Mouse (Mus musculus) lung, postnatal 0 days (tissue): ENCODE measurements at regions not wholly inside any gene's neighbourhood (a gene's known extent, or its start where the extent isn't known, plus 50 kb on each side); places are given as distances from the start of the nearest gene placed in this dataset.

Experiments
- ATAC-seq: fragments of 200-750 bp; cut with Nextera tagmentation; 2 replicates; pipeline ENCODE4 v1.8.0; 2017; ENCODE audit warnings: moderate library complexity
- DNase-seq: peaks from one replicate; pipeline ENCODE4 v3.0.0-alpha.2; 2016; ENCODE audit warnings: low spot score
- H3K27ac ChIP-seq: fragments of 300-500 bp; sonication (generic); 2 replicates; pipeline ENCODE4 v1.5.1; 2014; ENCODE audit warnings: antibody characterized with exemption, mild to moderate bottlenecking, low read length, mixed read lengths
- H3K27me3 ChIP-seq: fragments of 300-500 bp; sonication (generic); replicated peaks from 2 replicates; pipeline ENCODE4 v1.6.1; 2014; ENCODE audit warnings: low read length, mixed read lengths; ENCODE audit not compliant: insufficient read depth
- H3K36me3 ChIP-seq: fragments of 300-500 bp; sonication (generic); 2 replicates; pipeline ENCODE4 v1.6.1; 2014; ENCODE audit warnings: low read length, mixed read lengths; ENCODE audit not compliant: insufficient read depth
- H3K4me1 ChIP-seq: fragments of 300-500 bp; sonication (generic); 2 replicates; pipeline ENCODE4 v1.6.1; 2014; ENCODE audit warnings: antibody characterized with exemption, low read depth, low read length, mixed read lengths; ENCODE audit not compliant: insufficient read depth
- H3K4me2 ChIP-seq: fragments of 300-500 bp; sonication (generic); replicated peaks from 2 replicates; pipeline ENCODE4 v1.6.1; 2014; ENCODE audit warnings: low read depth, mild to moderate bottlenecking, low read length, moderate library complexity, mixed read lengths
- H3K4me3 ChIP-seq: fragments of 300-500 bp; sonication (generic); 2 replicates; pipeline ENCODE4 v1.5.1; 2014; ENCODE audit warnings: low read depth, low read length
- H3K9ac ChIP-seq: fragments of 300-500 bp; sonication (generic); replicated peaks from 2 replicates; pipeline ENCODE4 v1.6.1; 2014; ENCODE audit warnings: low read depth, mild to moderate bottlenecking
- H3K9me3 ChIP-seq: fragments of 300-500 bp; sonication (generic); 2 replicates; pipeline ENCODE4 v1.6.1; 2016; ENCODE audit warnings: low read length, mixed read lengths
- CTCF ChIP-seq: IDR thresholded peaks from 2 replicates; pipeline ENCODE4 v1.5.1; 2016; ENCODE audit warnings: antibody characterized with exemption, mild to moderate bottlenecking
- EP300 ChIP-seq: IDR thresholded peaks from 2 replicates; pipeline ENCODE4 v1.6.1; 2016; ENCODE audit warnings: antibody characterized with exemption, mild to moderate bottlenecking, control low read depth
- WGBS: fragments of 180-500 bp; shearing (Covaris S2); extraction: QIAGEN DNeasy Blood & Tissue Kit; methylation state at CpG from one replicate; pipeline ENCODE4 v1.1.7; 2014; 5-methylcytosine and 5-hydroxymethylcytosine counted together

GRCm38 (mm10) chr16:63118721-63119120 lies 264.6 kb downstream of the Pros1 start:
- H3K4me3 ChIP-seq = no peak overlapping the region
- DNase-seq (no peak), ATAC-seq (no peak)
- no peaks in the 10 kb centered on the region for H3K36me3 ChIP-seq
- 75% methylated on average over 7 of the region's 7 CpGs for WGBS
- no peaks in the 10 kb centered on the region for H3K9me3 ChIP-seq
- H3K27me3 ChIP-seq = no peaks in the 10 kb centered on the region
- H3K4me2 ChIP-seq = no peak overlapping the region
- no peaks in the 10 kb centered on the region for H3K4me1 ChIP-seq
- no peak overlapping the region for H3K9ac ChIP-seq
- no peak for TF ChIP-seq CTCF
- H3K27ac ChIP-seq = no peak overlapping the region

GRCm38 (mm10) chr16:63143851-63144250 lies 289.7 kb downstream of the Pros1 start:
- Histone ChIP-seq H3K9ac (no peak overlapping the region), H3K4me2 (no peak overlapping the region), H3K9me3 (no peaks in the 10 kb centered on the region), H3K4me3 (no peak overlapping the region), H3K36me3 (no peaks in the 10 kb centered on the region), H3K4me1 (no peaks in the 10 kb centered on the region), H3K27ac (no peak overlapping the region), H3K27me3 (no peaks in the 10 kb centered on the region)
- DNase-seq = no peak
- no peak for TF ChIP-seq EP300
- TF ChIP-seq CTCF = no peak
- 57% methylated on average over 3 of the region's 3 CpGs for WGBS
- ATAC-seq = no peak

GRCm38 (mm10) chr16:63155300-63155821 lies 301.3 kb downstream of the Pros1 start:
- TF ChIP-seq EP300 = no peak
- TF ChIP-seq CTCF = no peak
- H3K4me3 ChIP-seq = no peak overlapping the region
- H3K9ac ChIP-seq = no peak overlapping the region
- H3K9me3 ChIP-seq = no peaks in the 10 kb centered on the region
- 29% methylated on average over 2 of the region's 2 CpGs for WGBS
- no peaks in the 10 kb centered on the region for H3K4me1 ChIP-seq
- H3K27me3 ChIP-seq = no peaks in the 10 kb centered on the region
- H3K4me2 ChIP-seq = no peak overlapping the region
- H3K27ac ChIP-seq = no peak overlapping the region
- ATAC-seq (no peak), DNase-seq (peak; percentile 9)
- H3K36me3 ChIP-seq = no peaks in the 10 kb centered on the region

GRCm38 (mm10) chr16:63170101-63170500 lies 316.0 kb downstream of the Pros1 start:
- TF ChIP-seq EP300 (no peak), CTCF (no peak)
- H3K4me3 ChIP-seq = no peak overlapping the region
- H3K9me3 ChIP-seq = no peaks in the 10 kb centered on the region
- H3K27me3 ChIP-seq = no peaks in the 10 kb centered on the region
- 62% methylated on average over 6 of the region's 6 CpGs for WGBS
- H3K4me2 ChIP-seq = no peak overlapping the region
- ATAC-seq (no peak), DNase-seq (no peak)
- H3K9ac ChIP-seq = no peak overlapping the region
- no peaks in the 10 kb centered on the region for H3K36me3 ChIP-seq
- H3K4me1 ChIP-seq = no peaks in the 10 kb centered on the region
- H3K27ac ChIP-seq = no peak overlapping the region

GRCm38 (mm10) chr16:63179228-63179627 lies 325.1 kb downstream of the Pros1 start:
- Histone ChIP-seq H3K36me3 (no peaks in the 10 kb centered on the region), H3K4me1 (no peaks in the 10 kb centered on the region), H3K9ac (no peak overlapping the region), H3K27ac (no peak overlapping the region), H3K4me3 (no peak overlapping the region), H3K27me3 (no peaks in the 10 kb centered on the region), H3K4me2 (no peak overlapping the region), H3K9me3 (no peaks in the 10 kb centered on the region)
- TF ChIP-seq EP300 = peak; percentile 78
- no peak for TF ChIP-seq CTCF
- peak; percentile 30; the same call in 1 of the 2 replicates for ATAC-seq
- DNase-seq = peak; percentile 53
- WGBS = 51% methylated on average over 5 of the region's 5 CpGs

- DNase-seq = no peak
- 88% methylated on average over 6 of the region's 6 CpGs for WGBS
- H3K27me3 ChIP-seq = no peaks in the 10 kb centered on the region
- H3K4me2 ChIP-seq = no peak overlapping the region
- no peak overlapping the region for H3K9ac ChIP-seq
- TF ChIP-seq EP300 = no peak
- H3K4me1 ChIP-seq = no peaks in the 10 kb centered on the region
- ATAC-seq = no peak
- H3K36me3 ChIP-seq = no peaks in the 10 kb centered on the region
- H3K4me3 ChIP-seq = no peak overlapping the region
- H3K27ac ChIP-seq = no peak overlapping the region
- H3K9me3 ChIP-seq = no peaks in the 10 kb centered on the region
These were observed 337.1 kb downstream of the Pros1 start for GRCm38 (mm10) chr16:63191181-63191580.

- Histone ChIP-seq H3K4me3 (no peak overlapping the region), H3K27ac (no peak overlapping the region), H3K36me3 (no peaks in the 10 kb centered on the region), H3K4me2 (no peak overlapping the region), H3K9ac (no peak overlapping the region), H3K4me1 (no peaks in the 10 kb centered on the region), H3K9me3 (no peaks in the 10 kb centered on the region), H3K27me3 (no peaks in the 10 kb centered on the region)
- 87% methylated on average over 1 of the region's 1 CpGs for WGBS
- TF ChIP-seq EP300 (no peak), CTCF (no peak)
- ATAC-seq (no peak), DNase-seq (no peak)
These were observed 337.5 kb downstream of the Pros1 start for GRCm38 (mm10) chr16:63191623-63192022.
